Mouse (Mus musculus): ENCODE measurements around the gene Rbfox3. TPM values are rescaled to one million over a fixed set of nuclear protein-coding genes. Genes with fewer than 3 reads are reported as not detected.

Gene Rbfox3
- polyA plus RNA-seq, 1 experiment from 2014 or later: 6.9 TPM

- no peak overlapping the region for H3K9ac ChIP-seq (ENCODE audit: low read length)
These were observed 49.5 kb downstream of the Rbfox3 start for GRCm38 (mm10) chr11:118861801-118862431.

GRCm38 (mm10) chr11:118861246-118861645 is 50.2 kb downstream of the Rbfox3 start:
- 92% methylated on average over 6 of the region's 6 CpGs for WGBS

More at GRCm38 (mm10) chr11:118861801-118862431, 49.5 kb downstream of the Rbfox3 start:
- WGBS: 90% methylated on average over 15 of the region's 15 CpGs
- no peak for ATAC-seq (replicated peaks; ENCODE audit: low FRiP score)
- no peaks in the 10 kb centered on the region for H3K4me1 ChIP-seq (replicated peaks; ENCODE audit: control insufficient read depth, insufficient read depth, low read length)
- no peak for DNase-seq (ENCODE audit: low spot score)
- H3K4me3 ChIP-seq (ENCODE audit: low read depth, low read length): no peak overlapping the region
- no peak overlapping the region for H3K27ac ChIP-seq (ENCODE audit: low read depth, low read length)
- H3K4me2 ChIP-seq (ENCODE audit: low read depth, low read length, severe bottlenecking): no peak overlapping the region
- H3K27me3 ChIP-seq (ENCODE audit: control insufficient read depth, insufficient read depth, low read length): no peaks in the 10 kb centered on the region
- H3K36me3 ChIP-seq (ENCODE audit: control insufficient read depth, insufficient read depth, low read length): no peaks in the 10 kb centered on the region
- no peaks in the 10 kb centered on the region for H3K9me3 ChIP-seq (ENCODE audit: control insufficient read depth, low read length)

GRCm38 (mm10) chr11:118860812-118861211 is 50.6 kb downstream of the Rbfox3 start:
- no peaks in the 10 kb centered on the region for H3K9me3 ChIP-seq (ENCODE audit: control insufficient read depth, low read length)
- no peak for ATAC-seq (replicated peaks; ENCODE audit: low FRiP score)
- 91% methylated on average over 8 of the region's 8 CpGs for WGBS
- H3K4me3 ChIP-seq (ENCODE audit: low read depth, low read length): no peak overlapping the region
- H3K27ac ChIP-seq (ENCODE audit: low read depth, low read length): no peak overlapping the region
- no peak for DNase-seq (ENCODE audit: low spot score)
- H3K36me3 ChIP-seq (ENCODE audit: control insufficient read depth, insufficient read depth, low read length): no peaks in the 10 kb centered on the region
- no peak overlapping the region for H3K4me2 ChIP-seq (ENCODE audit: low read depth, low read length, severe bottlenecking)
- no peak overlapping the region for H3K9ac ChIP-seq (ENCODE audit: low read length)
- no peaks in the 10 kb centered on the region for H3K4me1 ChIP-seq (replicated peaks; ENCODE audit: control insufficient read depth, insufficient read depth, low read length)
- no peaks in the 10 kb centered on the region for H3K27me3 ChIP-seq (ENCODE audit: control insufficient read depth, insufficient read depth, low read length)

More at GRCm38 (mm10) chr11:118861246-118861645, 50.2 kb downstream of the Rbfox3 start:
- no peaks in the 10 kb centered on the region for H3K36me3 ChIP-seq (ENCODE audit: control insufficient read depth, insufficient read depth, low read length)
- H3K4me3 ChIP-seq (ENCODE audit: low read depth, low read length): no peak overlapping the region
- no peak overlapping the region for H3K9ac ChIP-seq (ENCODE audit: low read length)
- no peak for DNase-seq (ENCODE audit: low spot score)
- no peak overlapping the region for H3K27ac ChIP-seq (ENCODE audit: low read depth, low read length)
- no peak for ATAC-seq (replicated peaks; ENCODE audit: low FRiP score)
- H3K4me2 ChIP-seq (ENCODE audit: low read depth, low read length, severe bottlenecking): no peak overlapping the region
- no peaks in the 10 kb centered on the region for H3K4me1 ChIP-seq (replicated peaks; ENCODE audit: control insufficient read depth, insufficient read depth, low read length)
- no peaks in the 10 kb centered on the region for H3K9me3 ChIP-seq (ENCODE audit: control insufficient read depth, low read length)
- no peaks in the 10 kb centered on the region for H3K27me3 ChIP-seq (ENCODE audit: control insufficient read depth, insufficient read depth, low read length)

GRCm38 (mm10) chr11:118859839-118860238 is 51.6 kb downstream of the Rbfox3 start:
- Histone ChIP-seq H3K27ac (ENCODE audit: low read depth, low read length) (no peak overlapping the region), H3K4me3 (ENCODE audit: low read depth, low read length) (no peak overlapping the region), H3K9ac (ENCODE audit: low read length) (no peak overlapping the region), H3K4me1 (replicated peaks; ENCODE audit: control insufficient read depth, insufficient read depth, low read length) (no peaks in the 10 kb centered on the region), H3K36me3 (ENCODE audit: control insufficient read depth, insufficient read depth, low read length) (no peaks in the 10 kb centered on the region), H3K4me2 (ENCODE audit: low read depth, low read length, severe bottlenecking) (no peak overlapping the region), H3K9me3 (ENCODE audit: control insufficient read depth, low read length) (no peaks in the 10 kb centered on the region), H3K27me3 (ENCODE audit: control insufficient read depth, insufficient read depth, low read length) (no peaks in the 10 kb centered on the region)
- no peak for ATAC-seq (replicated peaks; ENCODE audit: low FRiP score)
- 78% methylated on average over 5 of the region's 5 CpGs for WGBS
- no peak for DNase-seq (ENCODE audit: low spot score)

- Histone ChIP-seq H3K4me3 (ENCODE audit: low read depth, low read length) (no peak overlapping the region), H3K27me3 (ENCODE audit: control insufficient read depth, insufficient read depth, low read length) (no peaks in the 10 kb centered on the region), H3K27ac (ENCODE audit: low read depth, low read length) (no peak overlapping the region), H3K4me2 (ENCODE audit: low read depth, low read length, severe bottlenecking) (no peak overlapping the region), H3K9me3 (ENCODE audit: control insufficient read depth, low read length) (no peaks in the 10 kb centered on the region), H3K4me1 (replicated peaks; ENCODE audit: control insufficient read depth, insufficient read depth, low read length) (no peaks in the 10 kb centered on the region), H3K9ac (ENCODE audit: low read length) (no peak overlapping the region), H3K36me3 (ENCODE audit: control insufficient read depth, insufficient read depth, low read length) (no peaks in the 10 kb centered on the region)
- DNase-seq (ENCODE audit: low spot score) (no peak), ATAC-seq (replicated peaks; ENCODE audit: low FRiP score) (no peak)
- 84% methylated on average over 11 of the region's 11 CpGs for WGBS
These were observed 53.1 kb downstream of the Rbfox3 start for GRCm38 (mm10) chr11:118858305-118858704.

- no peaks in the 10 kb centered on the region for H3K27me3 ChIP-seq (ENCODE audit: control insufficient read depth, insufficient read depth, low read length)
- no peak overlapping the region for H3K9ac ChIP-seq (ENCODE audit: low read length)
- no peaks in the 10 kb centered on the region for H3K9me3 ChIP-seq (ENCODE audit: control insufficient read depth, low read length)
- no peak overlapping the region for H3K27ac ChIP-seq (ENCODE audit: low read depth, low read length)
- 82% methylated on average over 6 of the region's 6 CpGs for WGBS
- no peaks in the 10 kb centered on the region for H3K4me1 ChIP-seq (replicated peaks; ENCODE audit: control insufficient read depth, insufficient read depth, low read length)
- no peak for ATAC-seq (replicated peaks; ENCODE audit: low FRiP score)
- H3K36me3 ChIP-seq (ENCODE audit: control insufficient read depth, insufficient read depth, low read length): no peaks in the 10 kb centered on the region
- H3K4me2 ChIP-seq (ENCODE audit: low read depth, low read length, severe bottlenecking): no peak overlapping the region
- DNase-seq (ENCODE audit: low spot score): no peak
- no peak overlapping the region for H3K4me3 ChIP-seq (ENCODE audit: low read depth, low read length)
These were observed 60.0 kb downstream of the Rbfox3 start for GRCm38 (mm10) chr11:118851391-118851790.

- 87% methylated on average over 7 of the region's 7 CpGs for WGBS
- ATAC-seq (replicated peaks; ENCODE audit: low FRiP score) (no peak), DNase-seq (ENCODE audit: low spot score) (no peak)
- H3K4me2 ChIP-seq (ENCODE audit: low read depth, low read length, severe bottlenecking): no peak overlapping the region
- no peak overlapping the region for H3K4me3 ChIP-seq (ENCODE audit: low read depth, low read length)
- no peaks in the 10 kb centered on the region for H3K36me3 ChIP-seq (ENCODE audit: control insufficient read depth, insufficient read depth, low read length)
- no peaks in the 10 kb centered on the region for H3K9me3 ChIP-seq (ENCODE audit: control insufficient read depth, low read length)
- H3K27me3 ChIP-seq (ENCODE audit: control insufficient read depth, insufficient read depth, low read length): no peaks in the 10 kb centered on the region
- no peaks in the 10 kb centered on the region for H3K4me1 ChIP-seq (replicated peaks; ENCODE audit: control insufficient read depth, insufficient read depth, low read length)
- no peak overlapping the region for H3K9ac ChIP-seq (ENCODE audit: low read length)
- no peak overlapping the region for H3K27ac ChIP-seq (ENCODE audit: low read depth, low read length)
These were observed 63.4 kb downstream of the Rbfox3 start for GRCm38 (mm10) chr11:118847986-118848385.

- no peak overlapping the region for H3K27ac ChIP-seq (ENCODE audit: low read depth, low read length)
- H3K27me3 ChIP-seq (ENCODE audit: control insufficient read depth, insufficient read depth, low read length): no peaks in the 10 kb centered on the region
- no peak overlapping the region for H3K9ac ChIP-seq (ENCODE audit: low read length)
These were observed 70.4 kb downstream of the Rbfox3 start for GRCm38 (mm10) chr11:118840992-118841391.

GRCm38 (mm10) chr11:118838167-118838566 is 73.2 kb downstream of the Rbfox3 start:
- no peaks in the 10 kb centered on the region for H3K4me1 ChIP-seq (replicated peaks; ENCODE audit: control insufficient read depth, insufficient read depth, low read length)
- H3K27me3 ChIP-seq (ENCODE audit: control insufficient read depth, insufficient read depth, low read length): no peaks in the 10 kb centered on the region
- ATAC-seq (replicated peaks; ENCODE audit: low FRiP score) (no peak), DNase-seq (ENCODE audit: low spot score) (no peak)
- H3K36me3 ChIP-seq (ENCODE audit: control insufficient read depth, insufficient read depth, low read length): no peaks in the 10 kb centered on the region
- H3K4me3 ChIP-seq (ENCODE audit: low read depth, low read length): no peak overlapping the region
- no peaks in the 10 kb centered on the region for H3K9me3 ChIP-seq (ENCODE audit: control insufficient read depth, low read length)
- no peak overlapping the region for H3K27ac ChIP-seq (ENCODE audit: low read depth, low read length)
- H3K4me2 ChIP-seq (ENCODE audit: low read depth, low read length, severe bottlenecking): no peak overlapping the region
- H3K9ac ChIP-seq (ENCODE audit: low read length): no peak overlapping the region
- whole genome bisulfite sequencing: 71% methylated on average over 4 of the region's 4 CpGs

More at GRCm38 (mm10) chr11:118840992-118841391, 70.4 kb downstream of the Rbfox3 start:
- 90% methylated on average over 5 of the region's 5 CpGs for WGBS
- H3K4me3 ChIP-seq (ENCODE audit: low read depth, low read length): no peak overlapping the region
- H3K9me3 ChIP-seq (ENCODE audit: control insufficient read depth, low read length): no peaks in the 10 kb centered on the region
- no peak for ATAC-seq (replicated peaks; ENCODE audit: low FRiP score)
- H3K36me3 ChIP-seq (ENCODE audit: control insufficient read depth, insufficient read depth, low read length): no peaks in the 10 kb centered on the region
- no peak overlapping the region for H3K4me2 ChIP-seq (ENCODE audit: low read depth, low read length, severe bottlenecking)
- no peaks in the 10 kb centered on the region for H3K4me1 ChIP-seq (replicated peaks; ENCODE audit: control insufficient read depth, insufficient read depth, low read length)
- no peak for DNase-seq (ENCODE audit: low spot score)

Data from forebrain, embryonic 11.5 days (tissue).